Mouse (Mus musculus) 3T3-L1 (cell line): Measurements from ENCODE around the gene Ntn1.

Source experiments
- DNase-seq: peaks from one replicate; pipeline ENCODE4 v3.0.0-alpha.2; 2015; ENCODE audit warnings: low read depth, low spot score

The Ntn1 gene

DNA sequence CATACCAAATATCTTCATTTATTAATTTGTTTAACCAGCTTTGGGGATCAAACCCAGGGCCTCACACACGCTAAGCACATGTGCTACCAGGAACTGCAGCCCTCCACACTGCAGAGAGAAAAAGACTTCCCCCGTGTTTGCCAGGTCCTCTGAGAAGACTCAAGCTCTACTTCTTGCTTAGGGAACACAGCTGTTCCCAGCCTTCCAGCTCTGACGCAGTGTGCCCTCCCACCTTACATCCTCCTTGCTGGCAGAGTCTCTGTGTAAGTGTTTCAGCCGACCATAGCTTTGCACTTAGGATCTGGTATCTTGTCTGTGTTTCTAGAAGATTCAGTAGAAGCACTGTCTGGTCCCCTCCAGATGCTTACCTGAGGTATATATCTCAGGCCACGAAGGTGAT is 209.8 kb downstream of the Ntn1 start:
- no peak for DNase-seq

GRCm38 (mm10) chr11:68188695-68189201 is 211.9 kb downstream of the Ntn1 start:
- no peak for DNase-seq

DNA sequence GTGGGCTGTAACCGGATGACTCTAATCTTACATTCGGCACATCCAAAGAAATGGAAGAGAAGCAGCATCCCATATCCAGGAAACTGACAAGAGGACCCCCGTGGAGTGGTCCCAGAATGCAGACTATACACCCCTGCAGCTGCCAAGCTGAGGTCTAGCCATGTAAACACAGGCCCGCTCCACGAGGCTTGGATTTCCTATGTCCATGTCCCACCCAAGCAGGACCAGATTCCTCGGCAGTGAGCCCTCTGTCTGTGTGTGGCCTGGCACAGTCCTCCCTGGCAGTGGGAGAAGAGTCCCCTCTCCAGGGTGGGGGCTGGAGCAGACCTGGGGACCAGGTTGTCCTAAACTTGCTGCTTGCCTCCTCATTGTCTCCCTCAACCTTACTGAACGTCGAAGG is 213.4 kb downstream of the Ntn1 start:
- no peak for DNase-seq

GRCm38 (mm10) chr11:68185647-68186046 is 215.0 kb downstream of the Ntn1 start:
- no peak for DNase-seq

DNA sequence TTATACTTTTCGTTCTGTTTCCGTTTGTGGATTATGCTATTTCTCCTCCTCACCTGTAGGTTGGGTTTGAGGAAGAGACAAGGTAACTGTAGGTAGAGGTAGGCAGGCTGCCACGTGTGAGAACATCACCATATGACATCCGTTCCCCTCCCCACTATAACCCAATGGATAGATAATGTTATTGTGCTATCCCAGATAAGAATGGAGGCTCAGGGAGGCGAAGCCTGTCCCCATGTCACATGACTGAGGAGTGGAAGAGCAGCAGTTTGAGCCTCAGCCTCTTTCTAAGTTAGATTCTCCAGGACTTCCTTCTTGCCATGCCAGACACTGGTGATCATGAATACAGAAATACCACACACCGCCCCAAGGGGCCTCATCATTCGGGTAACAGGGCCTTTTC is 223.2 kb downstream of the Ntn1 start:
- no peak for DNase-seq

GRCm38 (mm10) chr11:68176550-68176949 is 224.1 kb downstream of the Ntn1 start:
- DNase-seq, result peak; percentile 68

DNA sequence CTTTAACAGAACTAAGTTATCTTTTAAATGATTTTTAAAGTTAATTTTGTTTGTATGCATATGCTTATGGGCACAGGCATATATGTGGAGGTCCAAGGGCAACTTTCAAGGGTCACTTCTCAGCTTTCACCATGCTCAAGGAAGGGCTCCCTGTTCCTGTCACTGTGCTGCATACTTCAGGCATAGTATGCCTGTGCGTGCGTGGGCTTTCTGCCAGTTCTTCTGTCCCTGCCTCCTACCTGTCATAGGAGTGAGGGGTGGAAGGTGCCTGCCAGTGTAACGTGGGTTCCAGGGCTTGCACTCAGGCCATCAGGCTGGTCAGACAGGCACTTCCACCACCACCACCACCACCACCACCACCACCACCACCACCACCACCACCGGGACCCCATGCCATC is 228.0 kb downstream of the Ntn1 start:
- DNase-seq, result no peak

DNA sequence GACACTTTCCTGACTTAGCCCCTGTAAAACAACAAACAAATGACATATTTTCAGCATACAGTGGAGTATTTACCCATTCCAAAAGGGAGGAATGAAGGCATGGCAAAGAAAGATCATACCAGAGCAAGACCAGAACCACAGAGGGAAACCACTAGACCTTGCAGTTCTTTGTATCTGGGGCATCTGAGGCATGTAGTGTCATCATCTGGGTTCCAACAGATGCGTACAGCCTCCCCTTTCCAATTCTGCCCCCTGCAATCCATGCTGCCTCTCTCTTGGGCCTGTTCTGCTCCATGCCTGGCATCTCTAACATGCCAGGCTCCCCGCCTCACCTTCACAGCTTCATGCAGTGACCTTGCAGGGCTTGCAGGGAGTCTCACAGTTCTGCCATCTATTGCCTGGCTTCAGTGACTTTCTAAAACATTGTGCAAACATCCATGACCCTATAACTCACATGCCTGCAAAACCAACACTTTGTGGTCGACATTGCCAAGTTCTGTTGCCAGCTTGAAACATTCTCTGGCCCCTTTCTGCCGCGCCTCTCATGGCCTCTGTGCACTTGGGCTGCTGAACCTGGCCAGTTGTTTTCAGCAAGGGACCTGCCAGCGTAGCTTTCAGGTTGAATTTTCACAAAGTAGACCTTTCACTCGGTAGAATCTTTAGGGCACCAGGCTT is 228.5 kb downstream of the Ntn1 start:
- DNase-seq, result no peak

DNA sequence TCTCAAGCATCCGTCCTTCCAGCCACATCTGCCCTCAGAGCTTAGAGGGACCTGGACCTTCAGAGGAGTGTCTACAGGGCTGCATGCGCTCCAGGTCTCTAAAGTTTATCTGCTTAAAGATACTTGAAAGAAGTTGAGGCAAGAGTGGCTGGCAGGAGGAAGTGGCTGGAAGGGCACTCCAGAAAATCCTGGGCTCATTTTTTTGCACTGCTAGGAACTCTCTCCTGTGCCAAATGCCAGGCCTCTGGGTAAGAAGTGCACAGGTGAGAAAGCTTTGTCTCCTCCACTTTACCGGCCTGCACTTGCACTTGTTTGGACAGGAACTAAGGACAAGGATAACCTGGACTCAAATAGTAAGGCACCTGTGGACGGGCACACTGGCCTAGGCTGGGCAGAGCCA is 232.2 kb downstream of the Ntn1 start:
- DNase-seq, result no peak

GRCm38 (mm10) chr11:68164408-68164807 is 236.2 kb downstream of the Ntn1 start:
- no peak for DNase-seq

DNA sequence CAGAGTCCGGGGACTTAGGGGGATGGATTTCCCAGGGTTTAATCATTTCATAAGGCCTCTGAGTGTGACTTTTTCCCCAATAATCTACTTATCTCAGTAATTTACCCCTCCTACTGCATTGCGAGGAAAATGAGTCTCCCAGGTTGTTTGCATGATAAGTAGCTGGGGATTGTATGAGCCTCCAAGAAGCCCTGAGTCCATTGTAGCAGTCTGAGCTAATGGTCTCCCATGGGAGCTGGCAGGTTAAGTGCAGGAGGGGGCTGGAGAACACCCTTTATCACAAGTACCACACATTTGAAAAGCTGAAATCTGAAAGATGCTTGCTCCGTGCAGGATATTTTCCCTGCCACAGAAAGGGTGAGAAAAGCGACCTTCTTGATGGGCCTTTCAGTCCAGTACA is 240.8 kb downstream of the Ntn1 start:
- DNase-seq, result no peak
